Mouse (Mus musculus): ENCODE measurements around the gene Mospd3.
A peak's percentile ranks its signal among the peaks of the same experiment; 100 is the strongest.

Mospd3 gene

DNA sequence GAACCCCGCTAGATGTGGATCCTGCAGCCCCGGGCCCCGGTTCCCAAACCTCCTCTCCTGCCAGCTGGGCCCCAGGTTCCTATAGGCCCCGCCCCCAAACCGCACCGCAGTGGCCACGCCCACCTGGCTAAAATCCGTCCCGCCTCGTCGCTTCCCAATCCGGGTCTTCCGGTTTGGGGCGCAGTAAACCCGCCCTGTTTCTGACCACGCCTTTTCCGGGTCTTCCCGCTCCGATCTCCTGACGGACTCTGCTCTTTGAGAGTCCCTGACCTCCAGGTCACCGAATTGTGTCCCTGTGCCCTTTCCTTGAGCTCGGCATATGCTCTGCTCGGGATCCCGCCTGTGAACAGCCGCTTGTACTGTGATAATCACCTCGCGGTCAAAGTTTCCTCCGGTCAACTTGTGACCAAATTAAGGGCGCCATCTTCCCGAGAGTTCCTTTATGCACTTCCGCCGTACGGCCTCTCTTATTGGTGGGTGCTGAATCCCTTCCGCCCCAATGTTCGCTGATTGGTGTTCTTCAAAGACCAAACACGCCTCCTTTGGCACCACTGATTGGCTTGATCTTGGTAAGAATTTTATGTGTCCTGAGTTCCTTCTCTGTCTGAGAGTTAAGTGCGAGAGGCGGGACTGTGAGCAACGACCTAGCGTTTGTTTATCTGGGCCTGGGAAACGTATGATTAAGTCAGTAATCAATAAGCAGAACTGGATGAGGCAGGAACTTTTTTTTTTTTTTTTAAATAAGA, at the start of gene Mospd3:
TSS of gene Mospd3 (minus strand) at position 440 of the 746 bp plus-strand sequence.
- DNase-seq (ENCODE audit: low spot score in 2 of 2) = peak; percentile 97

- DNase-seq (ENCODE audit: low spot score in 2 of 2) = no peak
Measured at GRCm38 (mm10) chr5:137649669-137650571, 49.1 kb upstream of the Mospd3 start.

DNA sequence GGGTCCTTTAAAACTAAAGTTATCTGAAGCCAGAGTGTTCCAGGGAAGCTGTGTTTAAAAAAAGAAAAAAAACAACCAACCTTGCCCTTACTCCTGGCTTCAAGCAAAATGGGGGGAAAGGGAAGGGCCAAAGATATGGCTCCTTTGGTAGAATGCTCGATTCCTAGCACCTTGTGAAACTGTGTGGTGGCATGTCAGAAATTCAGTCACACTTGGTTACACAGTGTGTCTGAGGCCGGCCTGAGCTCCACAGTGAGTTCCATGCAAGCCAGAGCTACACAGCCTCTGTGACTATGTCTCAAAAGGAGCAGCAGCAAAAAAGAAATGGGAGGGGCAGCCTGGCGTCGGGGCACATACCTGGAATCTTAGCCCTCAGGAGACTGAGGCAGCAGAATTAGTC, 48.4 kb upstream of the Mospd3 start:
- no peak for DNase-seq (ENCODE audit: low spot score in 2 of 2)

DNA sequence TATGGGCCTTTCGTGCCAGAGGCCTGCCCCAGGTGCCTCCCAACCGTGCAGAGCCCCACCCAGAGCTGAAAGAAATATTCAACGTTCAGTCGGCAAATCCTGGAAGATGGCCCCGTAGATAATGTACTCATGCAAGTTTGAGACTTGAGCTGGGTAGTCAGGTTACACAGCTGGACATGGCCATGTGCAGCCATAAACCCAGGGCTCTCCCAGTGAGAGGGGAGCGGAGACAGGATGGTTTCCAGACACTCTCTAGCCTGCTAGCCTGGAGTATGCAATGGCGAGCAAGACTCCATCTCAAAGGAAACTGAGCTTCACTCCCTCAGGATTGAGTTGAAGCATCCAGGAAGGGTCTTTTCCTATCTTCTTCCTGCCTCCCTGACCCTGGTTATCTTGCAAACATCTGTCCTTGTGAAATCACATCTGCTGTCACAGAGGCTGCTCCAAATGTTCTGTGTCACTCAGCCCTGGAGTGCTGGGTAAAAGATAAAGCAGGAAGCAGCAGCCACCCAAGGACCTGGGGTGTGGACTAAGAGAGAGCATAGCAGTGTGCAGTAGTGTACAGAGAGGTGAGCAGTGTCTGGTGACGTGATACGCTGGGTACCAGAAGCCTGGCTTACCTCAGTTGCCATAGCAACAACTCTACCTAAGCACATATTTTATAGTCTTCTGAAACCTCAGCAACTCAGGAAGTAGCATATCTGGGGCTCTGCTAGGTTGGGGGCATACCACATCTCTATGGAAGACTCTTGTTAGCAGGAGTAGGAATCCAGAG, 47.2 kb upstream of the Mospd3 start:
- no peak for DNase-seq (ENCODE audit: low spot score in 2 of 2)

- no peak for DNase-seq (ENCODE audit: low spot score in 2 of 2)
Measured at GRCm38 (mm10) chr5:137645652-137646091, 44.8 kb upstream of the Mospd3 start, which contains the start of gene Irs3. TSS of gene Irs3 (minus strand) at chr5:137645714.

GRCm38 (mm10) chr5:137645091-137645651, 44.3 kb upstream of the Mospd3 start:
- DNase-seq (ENCODE audit: low spot score in 2 of 2) = no peak

DNA sequence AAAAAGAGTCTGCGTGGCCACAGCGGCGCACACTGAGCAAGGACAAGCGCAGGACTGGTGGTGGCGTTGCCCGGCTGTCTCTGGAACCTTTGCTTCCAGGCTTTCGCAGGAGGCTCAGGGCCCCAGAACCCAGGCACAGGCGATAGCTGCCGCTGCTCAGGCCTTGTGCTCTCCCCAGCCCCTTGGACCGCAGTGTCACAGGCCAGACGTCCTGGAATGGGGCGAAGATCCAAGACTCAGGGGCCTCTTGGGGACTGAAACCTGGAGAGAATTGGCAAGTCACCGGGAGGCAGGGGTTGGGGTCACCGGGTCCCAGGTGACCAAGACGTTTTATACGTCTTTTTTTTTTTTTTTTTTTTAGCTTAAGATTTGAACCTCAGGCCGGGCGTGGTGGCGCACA, 43.6 kb upstream of the Mospd3 start:
- no peak for DNase-seq (ENCODE audit: low spot score in 2 of 2)

DNA sequence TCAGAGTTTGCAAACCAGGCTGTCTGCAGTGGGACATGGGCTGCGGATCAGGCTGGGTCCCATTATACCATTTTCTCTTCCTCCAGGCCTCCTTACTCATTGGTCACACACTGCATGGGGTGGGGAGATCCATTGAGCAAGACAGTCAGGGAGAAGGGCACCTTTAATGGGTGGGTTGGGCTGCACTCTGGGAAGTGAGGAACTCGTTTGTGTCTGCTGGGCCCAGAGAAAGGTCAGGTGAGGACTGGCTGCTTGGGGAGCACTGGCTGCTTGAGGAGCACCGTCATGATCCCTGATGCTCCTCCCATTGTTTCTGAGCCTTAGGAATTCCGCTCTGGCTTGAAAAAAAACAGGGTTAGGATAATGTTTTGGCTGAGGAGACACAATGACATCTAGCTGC, 42.0 kb upstream of the Mospd3 start:
- no peak for DNase-seq (ENCODE audit: low spot score in 2 of 2)

DNA sequence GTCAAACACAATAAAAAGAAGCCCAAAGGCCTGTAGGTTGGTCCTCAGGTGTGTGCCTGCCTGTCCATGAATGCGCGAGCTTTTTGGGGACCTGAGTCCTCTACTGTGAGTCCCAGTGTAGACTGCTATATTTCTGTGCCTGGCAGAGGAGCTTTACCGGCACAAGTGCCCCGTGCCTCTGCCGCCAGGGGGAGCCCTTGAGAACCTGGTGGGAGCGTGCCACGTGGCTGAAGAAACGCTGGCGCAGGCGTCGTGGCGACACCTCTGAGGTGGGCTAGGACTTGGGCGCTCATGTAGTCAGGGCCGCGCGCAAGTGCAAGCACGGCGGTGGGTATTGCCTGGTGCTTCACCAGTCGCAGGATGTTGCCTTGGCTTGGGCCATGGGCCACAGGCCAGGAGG, 40.2 kb upstream of the Mospd3 start, which contains the start of gene Sap25:
TSS of gene Sap25 (plus strand) at position 281 of the 400 bp plus-strand sequence.
- no peak for DNase-seq (ENCODE audit: low spot score in 2 of 2)

DNA sequence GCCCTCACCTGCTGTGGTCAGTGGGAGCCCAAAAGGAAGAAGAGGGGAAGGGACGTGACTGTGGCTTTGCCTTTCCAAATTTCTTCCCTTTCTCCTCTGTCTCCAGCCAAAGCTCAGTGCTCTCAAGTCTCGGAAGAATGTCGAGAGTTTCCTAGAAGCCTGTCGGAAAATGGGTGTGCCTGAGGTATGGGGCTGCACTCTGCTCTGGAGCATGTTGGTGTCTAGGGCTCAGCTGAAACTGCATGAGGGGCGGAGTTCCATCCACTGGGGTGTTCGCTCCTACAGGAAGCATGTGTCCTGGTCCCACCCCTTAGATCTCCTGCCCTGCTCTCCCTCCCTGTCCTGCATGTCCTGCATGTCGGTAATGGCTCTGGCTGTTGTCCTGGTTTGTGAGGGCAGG, 38.6 kb upstream of the Mospd3 start:
- no peak for DNase-seq (ENCODE audit: low spot score in 2 of 2)

DNA sequence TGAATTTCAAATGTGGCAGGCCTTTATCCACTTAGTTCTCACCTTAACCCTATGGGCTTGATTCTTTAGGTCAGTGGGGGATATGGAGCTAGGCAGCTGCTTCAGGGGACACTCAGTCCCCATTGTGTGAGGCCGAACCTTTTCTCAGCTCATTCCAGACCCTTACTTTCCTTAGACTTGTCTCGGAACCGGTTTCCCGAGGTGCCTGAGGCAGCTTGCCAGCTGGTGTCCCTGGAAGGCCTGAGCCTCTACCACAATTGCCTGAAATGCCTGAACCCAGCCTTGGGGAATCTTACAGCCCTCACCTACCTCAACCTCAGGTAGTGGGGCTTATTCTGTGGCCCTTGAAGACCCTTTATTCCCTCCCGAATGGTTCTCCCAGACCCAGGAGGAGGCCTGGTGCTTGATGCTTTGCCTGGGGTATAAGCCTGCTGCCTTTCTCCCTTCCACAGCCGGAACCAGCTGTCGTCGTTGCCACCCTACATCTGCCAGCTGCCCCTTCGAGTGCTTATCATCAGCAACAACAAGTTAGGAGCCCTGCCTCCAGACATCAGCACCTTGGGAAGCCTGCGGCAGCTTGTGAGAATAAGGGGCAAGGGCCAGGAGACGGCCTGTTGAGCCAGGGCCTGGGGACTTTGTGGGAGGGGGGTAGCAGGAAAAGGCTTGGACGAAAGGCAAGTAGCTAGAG, 32.7 kb upstream of the Mospd3 start:
- no peak for DNase-seq (ENCODE audit: low spot score in 2 of 2)

DNA sequence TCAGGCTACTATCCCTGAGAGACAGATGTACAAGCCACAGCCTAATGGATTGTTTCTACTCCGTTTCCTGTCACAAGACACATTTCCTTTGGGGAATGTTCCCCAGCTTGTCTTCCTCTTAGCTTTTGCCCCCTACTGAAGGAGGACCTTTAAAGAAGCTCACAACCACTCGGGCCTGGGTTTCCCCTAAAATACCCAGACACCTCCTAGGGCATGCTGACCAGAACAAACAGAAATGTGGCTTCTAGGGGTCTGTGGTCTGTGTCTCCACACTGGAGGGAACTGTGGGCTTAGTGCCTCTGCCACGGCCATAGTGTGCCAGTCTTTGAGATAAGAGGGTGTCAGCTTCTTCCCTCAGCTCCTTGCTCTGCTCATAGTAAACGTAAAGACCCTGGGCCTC, 30.7 kb upstream of the Mospd3 start:
- DNase-seq (ENCODE audit: low spot score in 2 of 2) = no peak

DNA sequence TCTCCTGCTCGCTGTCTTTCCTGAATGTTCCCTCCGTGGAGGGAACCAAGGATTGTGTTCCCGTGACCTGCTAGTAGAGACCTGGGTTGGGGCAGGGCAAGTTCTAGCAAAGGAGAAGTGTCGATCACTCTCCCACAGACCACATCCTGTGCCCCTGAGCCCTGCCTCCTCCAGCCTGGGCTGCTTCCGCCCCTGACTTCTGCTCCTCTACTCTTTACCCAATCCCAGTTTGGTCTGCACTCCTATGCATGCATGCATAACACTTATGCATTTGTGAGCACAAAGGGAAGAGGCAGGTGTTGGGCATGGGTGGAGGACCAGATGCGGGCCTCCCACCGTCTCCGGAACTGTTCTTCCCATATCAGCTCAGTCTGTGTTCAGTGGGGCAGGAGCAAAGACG, 30.3 kb upstream of the Mospd3 start:
- DNase-seq (ENCODE audit: low spot score in 2 of 2) = peak in 1 of 2 experiments; percentile 64

DNA sequence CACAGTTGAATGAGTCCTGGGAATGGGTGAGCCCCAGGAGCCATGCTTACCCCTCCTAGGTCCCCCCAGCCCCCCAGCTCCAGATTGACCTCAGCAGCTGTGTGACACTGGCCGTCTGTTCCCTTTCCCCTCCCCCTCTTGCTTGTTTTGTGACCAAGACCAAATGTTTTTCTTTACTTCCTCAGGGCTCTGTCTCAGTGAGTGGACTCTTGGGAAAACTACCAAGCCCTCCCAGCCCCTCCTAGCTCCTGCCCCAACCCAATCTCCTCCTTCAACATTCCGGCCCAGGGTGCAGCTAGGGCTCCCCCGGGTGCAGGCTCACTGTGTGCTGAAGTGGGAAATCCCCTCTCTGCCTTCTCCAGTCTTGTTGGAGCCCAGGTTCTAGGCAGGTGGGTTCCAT, 29.7 kb upstream of the Mospd3 start:
- no peak for DNase-seq (ENCODE audit: low spot score in 2 of 2)

- no peak for DNase-seq (ENCODE audit: low spot score in 2 of 2)
Measured at GRCm38 (mm10) chr5:137629906-137630545, 29.2 kb upstream of the Mospd3 start.

DNA sequence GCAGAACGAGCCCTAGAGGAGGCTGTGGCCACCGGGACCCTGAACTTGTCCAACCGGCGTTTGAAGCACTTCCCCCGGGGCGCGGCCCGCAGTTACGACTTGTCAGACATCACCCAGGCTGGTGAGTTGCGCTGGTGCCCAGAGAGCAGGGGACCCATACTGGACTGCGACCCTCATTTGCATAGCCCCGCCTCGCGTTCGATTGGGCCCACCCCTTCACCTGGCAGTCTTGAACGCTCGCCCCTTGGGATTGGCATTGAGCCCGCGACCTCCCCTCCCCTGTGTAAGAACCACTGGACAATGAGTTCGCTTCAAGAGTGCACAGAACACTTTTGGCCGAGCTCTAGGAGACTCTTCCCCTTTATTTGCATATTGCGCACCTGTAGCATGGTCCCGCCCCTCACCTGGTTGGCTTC, 28.5 kb upstream of the Mospd3 start:
- DNase-seq (ENCODE audit: low spot score in 2 of 2) = no peak

GRCm38 (mm10) chr5:137628498-137629305, 27.8 kb upstream of the Mospd3 start, which contains the start of the genes Fbxo24, Lrch4 and Gm20605:
TSS of gene Fbxo24 (minus strand) at chr5:137629002.
TSS of gene Lrch4 (plus strand) at chr5:137629121.
TSS of gene Gm20605 (plus strand) at chr5:137629175.
- peak; percentile 99 to 100 for DNase-seq (ENCODE audit: low spot score in 2 of 2)

DNA sequence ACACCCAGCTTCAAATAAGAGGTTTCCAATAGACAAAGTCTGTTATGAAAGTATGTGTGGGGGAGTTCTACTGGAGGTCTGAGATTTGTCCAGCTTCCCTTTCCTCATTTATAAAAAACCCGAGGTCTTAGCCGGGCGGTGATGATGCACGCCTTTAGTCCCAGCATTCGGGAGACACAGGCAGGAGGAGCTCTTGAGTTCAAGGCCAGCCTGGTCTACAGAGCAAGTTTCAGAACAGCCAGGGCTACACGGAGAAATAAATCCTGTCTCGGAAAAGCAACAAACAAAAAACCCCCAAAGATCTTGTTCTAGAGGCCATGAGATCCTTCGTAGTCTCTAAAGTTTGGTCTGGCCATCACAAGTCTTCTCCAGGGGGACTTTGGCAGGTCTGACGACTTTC, 27.1 kb upstream of the Mospd3 start:
- DNase-seq (ENCODE audit: low spot score in 2 of 2) = no peak

DNA sequence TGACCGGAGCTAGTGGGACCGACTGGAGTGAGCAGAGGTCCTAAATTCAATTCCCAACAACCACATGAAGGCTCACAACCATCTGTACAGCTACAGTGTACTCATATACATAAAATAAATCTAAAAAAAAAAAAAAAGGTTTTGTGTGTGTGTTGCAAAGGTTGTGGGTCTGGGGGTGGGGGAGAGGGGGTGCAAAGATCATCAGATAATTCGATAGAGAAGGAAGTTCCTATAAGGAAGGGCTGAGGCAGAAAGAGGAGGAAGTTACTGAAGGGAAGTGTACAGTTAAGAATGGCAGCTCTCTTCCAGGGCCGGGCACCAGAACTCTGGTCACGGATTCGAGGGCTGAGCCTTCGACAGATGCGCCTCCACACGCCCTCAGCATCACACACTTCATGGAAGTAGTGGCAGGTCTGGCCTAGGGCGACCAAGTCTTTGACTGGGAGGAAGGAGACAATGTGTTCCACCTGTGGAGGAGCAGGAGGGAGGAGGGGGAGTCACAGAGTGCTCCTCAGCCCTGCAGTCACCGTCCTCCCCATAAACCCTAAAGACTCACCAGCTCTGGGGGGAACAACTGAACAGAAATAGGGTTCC, 23.2 kb upstream of the Mospd3 start:
- DNase-seq (ENCODE audit: low spot score in 2 of 2) = no peak
